Mouse (Mus musculus) E14TG2a.4 (cell line): ENCODE data around the gene Adcy7.

ENCODE experiments used
- CTCF ChIP-seq: conservative IDR thresholded peaks from 2 replicates; pipeline ENCODE4 v1.5.1; 2014; ENCODE audit warnings: low read length
- POU5F1 ChIP-seq: IDR thresholded peaks from 2 replicates; pipeline ENCODE4 v1.6.1; 2014; ENCODE audit warnings: low read length, borderline replicate concordance

- no peak for TF ChIP-seq CTCF
- TF ChIP-seq POU5F1 = no peak
These were observed 37.2 kb downstream of the Adcy7 start for GRCm38 (mm10) chr8:88309274-88309873.
